Mouse (Mus musculus) kidney, adult 2 months (tissue): ENCODE results near the gene Hnrnpl.
A peak's percentile ranks its signal among the peaks of the same experiment; 100 is the strongest.

Source experiments
- CTCF ChIP-seq: fragments of 200-500 bp; conservative IDR thresholded peaks from 2 replicates; pipeline ENCODE4 v1.5.1; 2011; ENCODE audit warnings: low read depth, mild to moderate bottlenecking, control low read depth, low read length, moderate library complexity, mixed read lengths; ENCODE audit not compliant: insufficient read depth, insufficient read length
- POLR2A ChIP-seq: fragments of 200-500 bp; IDR thresholded peaks from one replicate; pipeline ENCODE4 v1.6.1; 2011; ENCODE audit warnings: low read depth, low read length, control low read depth

DNA sequence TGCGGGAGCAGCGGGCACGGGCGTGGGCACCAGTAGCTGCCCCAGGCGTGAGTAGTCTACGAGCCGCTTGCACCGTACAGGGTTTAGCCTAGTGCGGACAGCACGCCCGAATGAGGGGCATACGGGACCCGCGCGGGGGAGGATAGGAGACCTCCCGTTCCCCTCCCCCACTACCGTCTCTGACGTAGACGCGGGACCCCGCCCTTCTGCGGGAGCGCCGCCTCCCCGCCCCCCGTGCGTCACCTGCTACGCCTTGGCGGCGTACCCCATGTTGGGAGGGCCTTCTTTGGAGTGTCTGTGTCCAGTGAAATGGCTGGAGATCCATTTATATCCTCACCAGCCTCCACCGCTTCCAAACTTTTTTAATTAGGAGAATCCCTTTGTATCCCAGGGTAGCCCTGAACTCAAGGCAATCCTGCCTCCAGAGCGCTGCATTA, 634 bp downstream of the Hnrnpl start:
- no peak for TF ChIP-seq CTCF
- peak; percentile 62 for TF ChIP-seq POLR2A
